Mouse (Mus musculus): ENCODE data around the gene S100a16.

S100a16 gene

GRCm38 (mm10) chr3:90586016-90586643, 49.1 kb downstream of the S100a16 start:
- peak; percentile 14 for DNase-seq (ENCODE audit: low spot score)

- DNase-seq (ENCODE audit: low spot score), result peak; percentile 96
Measured at GRCm38 (mm10) chr3:90586906-90587305, 49.9 kb downstream of the S100a16 start.

GRCm38 (mm10) chr3:90587361-90588101, 50.5 kb downstream of the S100a16 start:
- peak; percentile 70 for DNase-seq (ENCODE audit: low spot score)

DNA sequence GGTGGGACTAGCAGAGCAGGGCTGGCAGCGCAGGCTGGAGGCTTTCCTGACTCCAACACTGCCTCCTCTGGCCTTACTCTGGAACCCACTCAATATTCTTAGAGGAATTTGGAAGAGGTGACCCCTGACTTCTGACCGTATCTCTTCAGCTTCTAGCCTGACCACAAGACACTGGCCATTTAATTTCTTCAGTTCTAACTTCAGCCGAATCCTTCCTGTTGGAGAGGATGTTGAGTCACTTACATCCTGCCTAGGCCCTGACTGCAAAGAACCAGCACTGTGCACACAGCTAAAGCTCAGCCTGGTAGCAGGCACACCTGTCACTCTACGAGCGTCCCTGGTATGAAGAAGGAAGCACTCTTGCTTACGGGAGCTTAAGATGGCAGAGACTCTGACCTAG, 52.3 kb downstream of the S100a16 start:
- DNase-seq (ENCODE audit: low spot score), result no peak

- DNase-seq (ENCODE audit: low spot score), result no peak
Measured at GRCm38 (mm10) chr3:90589947-90590346, 52.9 kb downstream of the S100a16 start, which contains the start of gene S100a2. Gene S100a2, plus strand, starts transcription at chr3:90590247.

All from urinary bladder, postnatal 14 days (tissue).